Mouse (Mus musculus) MEL (cell line): ENCODE measurements around the gene Myo15b. TPM values are rescaled to one million over a fixed set of nuclear protein-coding genes. Genes with fewer than 3 reads are reported as not detected.

Source experiments
- DNase-seq: peaks from one replicate; pipeline ENCODE4 v3.0.0; 2011; ENCODE audit warnings: low read depth, low spot score
- H3K27ac ChIP-seq: 2 replicates; pipeline ENCODE4 v1.5.1; 2012; ENCODE audit warnings: low read depth, mild to moderate bottlenecking, control low read depth, low read length, moderate library complexity; ENCODE audit not compliant: control insufficient read depth
- H3K27me3 ChIP-seq, 2 experiments: fragments of 150-350 bp in 1 of 2; sonication (generic) in 1 of 2; 2 replicates each; pipeline ENCODE4 v1.6.1; 2012; ENCODE audit warnings: low read length in 2 of 2, mild to moderate bottlenecking in 2 of 2, improper control_type of control experiment in 1 of 2, moderate library complexity in 1 of 2; ENCODE audit not compliant: insufficient read depth in 2 of 2, control insufficient read depth in 1 of 2
- H3K36me3 ChIP-seq, 2 experiments: 2 replicates each; pipeline ENCODE4 v1.6.1; 2012 to 2014; ENCODE audit warnings: low read length in 2 of 2, improper control_type of control experiment in 1 of 2, inconsistent platforms in 1 of 2, mild to moderate bottlenecking in 1 of 2; ENCODE audit not compliant: insufficient read depth in 2 of 2, control insufficient read depth in 1 of 2
- H3K4me1 ChIP-seq, 2 experiments: fragments of 150-350 bp in 1 of 2; sonication (generic) in 1 of 2; 2 replicates each; pipeline ENCODE4 v1.6.1; 2012; ENCODE audit warnings: low read length in 2 of 2, improper control_type of control experiment in 1 of 2, mild to moderate bottlenecking in 1 of 2; ENCODE audit not compliant: insufficient read depth in 2 of 2, control insufficient read depth in 1 of 2
- H3K4me3 ChIP-seq, 2 experiments: fragments of 150-350 bp in 1 of 2; sonication (generic) in 1 of 2; 2 replicates each; pipeline ENCODE4 v1.5.1; 2012; ENCODE audit warnings: low read depth in 2 of 2, low read length in 2 of 2, mild to moderate bottlenecking in 2 of 2, moderate library complexity in 2 of 2, control low read depth in 1 of 2, improper control_type of control experiment in 1 of 2; ENCODE audit not compliant: control insufficient read depth in 1 of 2, insufficient read depth in 1 of 2
- H3K79me2 ChIP-seq: 2 replicates; pipeline ENCODE4 v1.6.1; 2012; ENCODE audit warnings: mild to moderate bottlenecking, low read length, moderate library complexity; ENCODE audit not compliant: control insufficient read depth, poor library complexity, insufficient read depth
- H3K9ac ChIP-seq: 2 replicates; pipeline ENCODE4 v1.6.1; 2012; ENCODE audit warnings: low read depth, mild to moderate bottlenecking, control low read depth, low read length, moderate library complexity; ENCODE audit not compliant: control insufficient read depth, poor library complexity, severe bottlenecking
- H3K9me3 ChIP-seq: fragments of 150-350 bp; sonication (generic); replicated peaks from 2 replicates; pipeline ENCODE4 v1.6.1; 2012; ENCODE audit warnings: mild to moderate bottlenecking, low read length, improper control_type of control experiment, moderate library complexity; ENCODE audit not compliant: insufficient read depth
- CHD1 ChIP-seq: IDR thresholded peaks from 2 replicates; pipeline ENCODE4 v1.6.1; 2012; ENCODE audit warnings: low read depth, mild to moderate bottlenecking, inconsistent platforms, low read length, improper control_type of control experiment
- ELF1 ChIP-seq: IDR thresholded peaks from 2 replicates; pipeline ENCODE4 v1.6.1; 2014; ENCODE audit warnings: low read depth, mild to moderate bottlenecking, inconsistent platforms, low read length, improper control_type of control experiment, moderate library complexity
- EP300 ChIP-seq, 2 experiments: IDR thresholded peaks; 2 replicates each; pipeline ENCODE4 v1.6.1; 2011; ENCODE audit warnings: improper control_type of control experiment in 2 of 2, low read length in 2 of 2, low read depth in 1 of 2, mild to moderate bottlenecking in 1 of 2
- ETS1 ChIP-seq: IDR thresholded peaks from 2 replicates; pipeline ENCODE4 v1.6.1; 2012; ENCODE audit warnings: low read depth, mild to moderate bottlenecking, inconsistent platforms, low read length, improper control_type of control experiment, moderate library complexity
- GATA1 ChIP-seq: IDR thresholded peaks from 2 replicates; pipeline ENCODE4 v1.6.1; 2011; ENCODE audit warnings: low read depth, low read length, improper control_type of control experiment
- HCFC1 ChIP-seq: IDR thresholded peaks from 2 replicates; pipeline ENCODE4 v1.6.1; 2012; ENCODE audit warnings: low read depth, mild to moderate bottlenecking, inconsistent platforms, low read length, improper control_type of control experiment, moderate library complexity
- KAT2A ChIP-seq: conservative IDR thresholded peaks from 2 replicates; pipeline ENCODE4 v1.6.1; 2012; ENCODE audit warnings: low read depth, low read length, improper control_type of control experiment, inconsistent platforms
- MXI1 ChIP-seq: IDR thresholded peaks from 2 replicates; pipeline ENCODE4 v1.6.1; 2011; ENCODE audit warnings: mild to moderate bottlenecking, low read depth, low read length, improper control_type of control experiment
- NELFE ChIP-seq: IDR thresholded peaks from 2 replicates; pipeline ENCODE4 v1.6.1; 2011; ENCODE audit warnings: low read depth, low read length, improper control_type of control experiment
- POLR2A ChIP-seq, 2 experiments: IDR thresholded peaks; 2 replicates each; pipeline ENCODE4 v1.6.1; 2011 to 2012; ENCODE audit warnings: low read length in 2 of 2, mild to moderate bottlenecking in 2 of 2, control low read depth in 1 of 2, improper control_type of control experiment in 1 of 2, low read depth in 1 of 2, moderate library complexity in 1 of 2; ENCODE audit not compliant: control insufficient read depth in 1 of 2, insufficient read depth in 1 of 2, poor library complexity in 1 of 2
- POLR2AphosphoS2 ChIP-seq: IDR thresholded peaks from 2 replicates; pipeline ENCODE4 v1.6.1; 2011; ENCODE audit warnings: low read length, improper control_type of control experiment
- SIN3A ChIP-seq: IDR thresholded peaks from 2 replicates; pipeline ENCODE4 v1.6.1; 2012; ENCODE audit warnings: low read length, improper control_type of control experiment, inconsistent platforms
- TAL1 ChIP-seq: IDR thresholded peaks from 2 replicates; pipeline ENCODE4 v1.6.1; 2012; ENCODE audit warnings: mild to moderate bottlenecking, inconsistent platforms, low read length, moderate library complexity, mixed read lengths
- TBP ChIP-seq: IDR thresholded peaks from 2 replicates; pipeline ENCODE4 v1.8.0; 2011; ENCODE audit warnings: low read depth, low read length, improper control_type of control experiment
- TCF12 ChIP-seq: IDR thresholded peaks from 2 replicates; pipeline ENCODE4 v1.6.1; 2014; ENCODE audit warnings: low read depth, mild to moderate bottlenecking, inconsistent platforms, low read length, improper control_type of control experiment, moderate library complexity
- UBTF ChIP-seq: IDR thresholded peaks from 2 replicates; pipeline ENCODE4 v1.6.1; 2012; ENCODE audit warnings: low read depth, mild to moderate bottlenecking, inconsistent platforms, low read length, improper control_type of control experiment, moderate library complexity, borderline replicate concordance; ENCODE audit not compliant: insufficient read depth
- USF1 ChIP-seq: IDR thresholded peaks from 2 replicates; pipeline ENCODE4 v1.6.1; 2014; ENCODE audit warnings: low read depth, mild to moderate bottlenecking, inconsistent platforms, low read length, improper control_type of control experiment, moderate library complexity
- ZMIZ1 ChIP-seq: IDR thresholded peaks from 2 replicates; pipeline ENCODE4 v1.6.1; 2012; ENCODE audit warnings: low read depth, mild to moderate bottlenecking, inconsistent platforms, low read length, improper control_type of control experiment, moderate library complexity
- ZNF384 ChIP-seq: IDR thresholded peaks from 2 replicates; pipeline ENCODE4 v1.6.1; 2012; ENCODE audit warnings: low read depth, mild to moderate bottlenecking, inconsistent platforms, low read length, improper control_type of control experiment
- polyA plus RNA-seq, 2 experiments: library from polyadenylated mRNA; stranded (reverse) in 1 of 2; unstranded in 1 of 2; fragments of >175 nt in 1 of 2; fragments of >200 nt in 1 of 2; gene quantifications; 2 replicates each; pipeline versions ENCODE4 v1.2.1 to v1.2.4; 2012; ENCODE audit warnings: low replicate concordance in 2 of 2, low read depth in 1 of 2; ENCODE audit not compliant: insufficient read length in 2 of 2, insufficient read depth in 1 of 2, missing spikeins in 1 of 2
- total RNA-seq: library from RNA; depleted of rRNA; stranded (reverse); fragments of 300-350 nt; gene quantifications from 2 replicates; pipeline ENCODE4 v1.2.3, GENCODE M21; 2012

The Myo15b gene
- total and polyA plus RNA-seq, 3 experiments = 1.5 to 3.2 TPM; not detected in 1

GRCm38 (mm10) chr11:115899486-115900266, 41.5 kb downstream of the Myo15b start, which contains the start of gene Smim5:
TSS of gene Smim5 (plus strand) at chr11:115899966.
- peak within 1 kb of the TSS; percentile 98 for H3K27ac ChIP-seq
- H3K36me3 ChIP-seq = peaks cover 0 to 33% of the 10 kb centered on the region in 2 experiments; a peak in 2 of 4 replicates
- peak; percentile 93 for DNase-seq
- peak within 1 kb of the TSS; percentile 72 for H3K9ac ChIP-seq
- H3K9me3 ChIP-seq = no peaks in the 10 kb centered on the region
- H3K79me2 ChIP-seq = peaks cover 34% of the 10 kb centered on the region
- no peaks in the 10 kb centered on the region for H3K27me3 ChIP-seq
- peak within 1 kb of the TSS; percentile 68 to 69 for H3K4me3 ChIP-seq
- TF ChIP-seq ELF1 = no peak; the same call in 1 of the 2 replicates
- TF ChIP-seq TCF12 = peak; percentile 37; the same call in 1 of the 2 replicates
- peak; percentile 68 for TF ChIP-seq NELFE
- no peak; the same call in 1 of the 2 replicates for TF ChIP-seq ZMIZ1
- TF ChIP-seq TAL1 = no peak
- TF ChIP-seq TBP = peak; percentile 67
- TF ChIP-seq UBTF = 0 out of 2 replicates have a peak, but pooled peaks have one; percentile 90
- peak; percentile 39 for TF ChIP-seq POLR2AphosphoS2
- TF ChIP-seq USF1 = no peak
- TF ChIP-seq CHD1 = peak; percentile 66
- peak; percentile 58 to 76 for TF ChIP-seq POLR2A (IDR thresholded peaks at IDR 0.05; ENCODE audit: control insufficient read depth in 1 of 2, insufficient read depth in 1 of 2, low read depth in 1 of 2, low read length in 2 of 2, poor library complexity in 1 of 2)
- peak; percentile 58 for TF ChIP-seq ZNF384
- 0 out of 2 replicates have a peak, but pooled peaks have one; percentile 1 for TF ChIP-seq GATA1
- no peak for TF ChIP-seq KAT2A
- TF ChIP-seq HCFC1 = 0 out of 2 replicates have a peak, but pooled peaks have one; percentile 19
- TF ChIP-seq ETS1 = peak; percentile 65; the same call in 1 of the 2 replicates
- TF ChIP-seq EP300 (IDR thresholded peaks at IDR 0.05; ENCODE audit: low read depth in 1 of 2, low read length in 2 of 2) = no peak
- peak; percentile 95 for TF ChIP-seq MXI1
- peak; percentile 99 for TF ChIP-seq SIN3A
- H3K4me1 ChIP-seq = peaks cover 20 to 40% of the 10 kb centered on the region in 2 experiments
